Mouse (Mus musculus): ENCODE measurements around the gene Cd2bp2. TPM values are rescaled to one million over a fixed set of nuclear protein-coding genes. Genes with fewer than 3 reads are reported as not detected.
"Not testable (repeated sequence)": the region's sequence is repeated elsewhere in the genome, so short reads cannot be mapped to it uniquely, and the experiment has no call there.

The Cd2bp2 gene
- polyA plus RNA-seq, 1 experiment from 2014 or later: 50.5 TPM

GRCm38 (mm10) chr7:127185601-127186000 lies 10.2 kb downstream of the Cd2bp2 start:
- no peak overlapping the region for H3K4me2 ChIP-seq
- no peak; the same call in 1 of the 2 replicates for ATAC-seq (ENCODE audit: insufficient number of reproducible peaks, low FRiP score)
- H3K9me3 ChIP-seq (replicated peaks): no peaks in the 10 kb centered on the region
- no peak overlapping the region for H3K4me3 ChIP-seq
- 52% methylated on average over 3 of the region's 3 CpGs for WGBS
- no peak overlapping the region for H3K9ac ChIP-seq
- H3K27me3 ChIP-seq (replicated peaks): no peaks in the 10 kb centered on the region
- H3K36me3 ChIP-seq: no peaks in the 10 kb centered on the region
- peaks cover 8% of the 10 kb centered on the region; the same call in 1 of the 2 replicates for H3K4me1 ChIP-seq (replicated peaks)
- H3K27ac ChIP-seq (ENCODE audit: poor library complexity, severe bottlenecking): no peak overlapping the region

GRCm38 (mm10) chr7:127184720-127185119 lies 11.1 kb downstream of the Cd2bp2 start:
- H3K27ac ChIP-seq (ENCODE audit: poor library complexity, severe bottlenecking): no peak overlapping the region
- ATAC-seq (ENCODE audit: insufficient number of reproducible peaks, low FRiP score): no peak
- H3K4me2 ChIP-seq: no peak overlapping the region
- H3K27me3 ChIP-seq (replicated peaks): no peaks in the 10 kb centered on the region
- WGBS: 40% methylated on average over 1 of the region's 1 CpGs
- H3K36me3 ChIP-seq: no peaks in the 10 kb centered on the region
- H3K9ac ChIP-seq: no peak overlapping the region
- H3K4me1 ChIP-seq (replicated peaks): peaks cover 8% of the 10 kb centered on the region; the same call in 1 of the 2 replicates
- no peak overlapping the region for H3K4me3 ChIP-seq
- H3K9me3 ChIP-seq (replicated peaks): no peaks in the 10 kb centered on the region

- no peaks in the 10 kb centered on the region for H3K27me3 ChIP-seq (replicated peaks)
- H3K9me3 ChIP-seq (replicated peaks): no peaks in the 10 kb centered on the region
- peaks cover 3% of the 10 kb centered on the region; the same call in 1 of the 2 replicates for H3K4me1 ChIP-seq (replicated peaks)
- no peak for ATAC-seq (ENCODE audit: insufficient number of reproducible peaks, low FRiP score)
- H3K36me3 ChIP-seq: no peaks in the 10 kb centered on the region
- H3K27ac ChIP-seq (ENCODE audit: poor library complexity, severe bottlenecking): no peak overlapping the region
- H3K4me3 ChIP-seq: no peak overlapping the region
- H3K9ac ChIP-seq: no peak overlapping the region
- H3K4me2 ChIP-seq: no peak overlapping the region
- WGBS: 65% methylated on average over 6 of the region's 6 CpGs
These were observed 12.0 kb downstream of the Cd2bp2 start for GRCm38 (mm10) chr7:127183828-127184227.

- H3K27me3 ChIP-seq (replicated peaks): no peaks in the 10 kb centered on the region
- no peaks in the 10 kb centered on the region for H3K4me1 ChIP-seq (replicated peaks)
- WGBS: 67% methylated on average over 8 of the region's 8 CpGs
- H3K4me3 ChIP-seq: no peak overlapping the region
- no peak overlapping the region for H3K27ac ChIP-seq (ENCODE audit: poor library complexity, severe bottlenecking)
- no peak overlapping the region for H3K9ac ChIP-seq
- ATAC-seq (ENCODE audit: insufficient number of reproducible peaks, low FRiP score): no peak
- H3K36me3 ChIP-seq: no peaks in the 10 kb centered on the region
- no peak overlapping the region for H3K4me2 ChIP-seq
- no peaks in the 10 kb centered on the region for H3K9me3 ChIP-seq (replicated peaks)
These were observed 12.5 kb downstream of the Cd2bp2 start for GRCm38 (mm10) chr7:127183345-127183744.

GRCm38 (mm10) chr7:127181724-127182123 lies 14.1 kb downstream of the Cd2bp2 start:
- not testable (repeated sequence) for H3K4me2 ChIP-seq; H3K36me3 ChIP-seq; H3K9ac ChIP-seq; H3K4me3 ChIP-seq; H3K4me1 ChIP-seq (replicated peaks); ATAC-seq (ENCODE audit: insufficient number of reproducible peaks, low FRiP score); H3K27me3 ChIP-seq (replicated peaks); H3K27ac ChIP-seq (ENCODE audit: poor library complexity, severe bottlenecking); H3K9me3 ChIP-seq (replicated peaks)
- WGBS: 35% methylated on average over 3 of the region's 3 CpGs

GRCm38 (mm10) chr7:127180783-127181182 lies 15.1 kb downstream of the Cd2bp2 start:
- H3K9me3 ChIP-seq (replicated peaks): no peaks in the 10 kb centered on the region
- 65% methylated on average over 2 of the region's 2 CpGs for WGBS
- no peak overlapping the region for H3K9ac ChIP-seq
- H3K36me3 ChIP-seq: no peaks in the 10 kb centered on the region
- H3K4me1 ChIP-seq (replicated peaks): no peaks in the 10 kb centered on the region
- ATAC-seq (ENCODE audit: insufficient number of reproducible peaks, low FRiP score): no peak
- H3K4me3 ChIP-seq: no peak overlapping the region
- H3K27ac ChIP-seq (ENCODE audit: poor library complexity, severe bottlenecking): no peak overlapping the region
- no peak overlapping the region for H3K4me2 ChIP-seq
- no peaks in the 10 kb centered on the region for H3K27me3 ChIP-seq (replicated peaks)

GRCm38 (mm10) chr7:127176937-127177336 lies 18.9 kb downstream of the Cd2bp2 start:
- Histone ChIP-seq H3K9me3 (replicated peaks) (peaks cover 5% of the 10 kb centered on the region; the same call in 1 of the 2 replicates), H3K4me3 (no peak overlapping the region), H3K27ac (ENCODE audit: poor library complexity, severe bottlenecking) (no peak overlapping the region), H3K27me3 (replicated peaks) (no peaks in the 10 kb centered on the region), H3K4me1 (replicated peaks) (no peaks in the 10 kb centered on the region), H3K4me2 (no peak overlapping the region), H3K36me3 (no peaks in the 10 kb centered on the region), H3K9ac (no peak overlapping the region)
- no peak for ATAC-seq (ENCODE audit: insufficient number of reproducible peaks, low FRiP score)
- 57% methylated on average over 4 of the region's 4 CpGs for WGBS

GRCm38 (mm10) chr7:127166501-127166900 lies 29.3 kb downstream of the Cd2bp2 start:
- H3K4me1 ChIP-seq (replicated peaks): no peaks in the 10 kb centered on the region
- H3K9me3 ChIP-seq (replicated peaks): 0 out of 2 replicates have a peak, but pooled peaks cover 2% of the 10 kb centered on the region
- no peaks in the 10 kb centered on the region for H3K36me3 ChIP-seq
- no peak for ATAC-seq (ENCODE audit: insufficient number of reproducible peaks, low FRiP score)
- no peak overlapping the region for H3K4me3 ChIP-seq
- H3K27ac ChIP-seq (ENCODE audit: poor library complexity, severe bottlenecking): no peak overlapping the region
- no peak overlapping the region for H3K4me2 ChIP-seq
- WGBS: 76% methylated on average over 5 of the region's 5 CpGs
- H3K9ac ChIP-seq: no peak overlapping the region
- no peaks in the 10 kb centered on the region; the same call in 1 of the 2 replicates for H3K27me3 ChIP-seq (replicated peaks)

GRCm38 (mm10) chr7:127165607-127166493 lies 30.0 kb downstream of the Cd2bp2 start:
- no peaks in the 10 kb centered on the region for H3K36me3 ChIP-seq
- WGBS: 81% methylated on average over 12 of the region's 12 CpGs

GRCm38 (mm10) chr7:127164002-127164401 lies 31.8 kb downstream of the Cd2bp2 start:
- Histone ChIP-seq H3K36me3 (no peaks in the 10 kb centered on the region), H3K27me3 (replicated peaks) (no peaks in the 10 kb centered on the region; the same call in 1 of the 2 replicates), H3K9me3 (replicated peaks) (0 out of 2 replicates have a peak, but pooled peaks cover 2% of the 10 kb centered on the region), H3K4me1 (replicated peaks) (no peaks in the 10 kb centered on the region), H3K9ac (no peak overlapping the region), H3K4me2 (no peak overlapping the region), H3K4me3 (no peak overlapping the region), H3K27ac (ENCODE audit: poor library complexity, severe bottlenecking) (no peak overlapping the region)
- WGBS: 75% methylated on average over 4 of the region's 4 CpGs
- no peak for ATAC-seq (ENCODE audit: insufficient number of reproducible peaks, low FRiP score)

More at GRCm38 (mm10) chr7:127165607-127166493, 30.0 kb downstream of the Cd2bp2 start:
- Histone ChIP-seq H3K4me2 (no peak overlapping the region), H3K27ac (ENCODE audit: poor library complexity, severe bottlenecking) (no peak overlapping the region), H3K4me1 (replicated peaks) (no peaks in the 10 kb centered on the region), H3K9ac (no peak overlapping the region), H3K27me3 (replicated peaks) (no peaks in the 10 kb centered on the region; the same call in 1 of the 2 replicates), H3K9me3 (replicated peaks) (0 out of 2 replicates have a peak, but pooled peaks cover 2% of the 10 kb centered on the region), H3K4me3 (no peak overlapping the region)
- no peak for ATAC-seq (ENCODE audit: insufficient number of reproducible peaks, low FRiP score)

- H3K9ac ChIP-seq: no peak overlapping the region
- no peaks in the 10 kb centered on the region for H3K4me1 ChIP-seq (replicated peaks)
- no peaks in the 10 kb centered on the region; the same call in 1 of the 2 replicates for H3K27me3 ChIP-seq (replicated peaks)
- H3K4me3 ChIP-seq: no peak overlapping the region
- H3K27ac ChIP-seq (ENCODE audit: poor library complexity, severe bottlenecking): no peak overlapping the region
- no peak overlapping the region for H3K4me2 ChIP-seq
- WGBS: 78% methylated on average over 5 of the region's 5 CpGs
- ATAC-seq (ENCODE audit: insufficient number of reproducible peaks, low FRiP score): no peak
- 0 out of 2 replicates have a peak, but pooled peaks cover 2% of the 10 kb centered on the region for H3K9me3 ChIP-seq (replicated peaks)
- no peaks in the 10 kb centered on the region for H3K36me3 ChIP-seq
These were observed 33.3 kb downstream of the Cd2bp2 start for GRCm38 (mm10) chr7:127162546-127162945.

Data from heart, embryonic 12.5 days (tissue).